Mouse (Mus musculus): ENCODE measurements at regions not wholly inside any gene's neighbourhood (a gene's known extent, or its start where the extent isn't known, plus 50 kb on each side); places are given as distances from the start of the nearest gene placed in this dataset.
A peak's percentile ranks its signal among the peaks of the same experiment; 100 is the strongest.

GRCm38 (mm10) chr10:44589352-44589751 lies 61.1 kb upstream of the Prdm1 start (continued):
- TF ChIP-seq SIN3A (IDR thresholded peaks at IDR 0.05; ENCODE audit: low read length) (no peak), HCFC1 (IDR thresholded peaks at IDR 0.05; ENCODE audit: low read depth, low read length) (no peak), RCOR1 (IDR thresholded peaks at IDR 0.05; ENCODE audit: low read depth, low read length) (no peak), ZKSCAN1 (IDR thresholded peaks at IDR 0.05; ENCODE audit: low read depth, low read length) (no peak), KAT2A (conservative IDR thresholded peaks at IDR 0.05; ENCODE audit: low read depth, low read length) (no peak)

DNA sequence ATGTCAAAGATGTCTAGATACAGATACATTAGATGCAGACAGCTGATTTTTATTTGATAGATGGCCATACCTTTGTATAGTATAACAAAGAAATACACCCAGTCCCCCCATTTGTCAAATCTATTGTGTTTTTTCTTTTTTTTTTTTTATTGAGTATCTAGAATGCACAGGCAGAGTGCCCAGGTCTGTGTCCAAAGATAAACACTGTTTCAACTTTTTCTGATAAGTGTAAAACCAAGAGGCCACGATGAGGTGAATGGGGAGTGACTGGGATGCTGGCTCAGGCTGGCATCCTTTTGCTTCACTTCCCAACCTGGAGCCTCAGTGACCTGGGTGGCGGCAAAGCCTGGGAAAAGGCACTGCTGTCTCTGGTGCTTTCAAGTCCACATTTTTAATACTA lies 54.4 kb upstream of the Prdm1 start:
- H3K27ac ChIP-seq (ENCODE audit: control insufficient read depth, low read depth, low read length) = no peak overlapping the region
- no peaks in the 10 kb centered on the region for H3K79me2 ChIP-seq (ENCODE audit: control insufficient read depth, insufficient read depth, low read length, poor library complexity)
- no peak overlapping the region for H3K9ac ChIP-seq (ENCODE audit: control insufficient read depth, low read depth, low read length, poor library complexity, severe bottlenecking)

More for the DNA sequence above, 54.4 kb upstream of the Prdm1 start:
- peak; percentile 17 for DNase-seq (ENCODE audit: low read depth, low spot score)
- Histone ChIP-seq H3K27me3 (ENCODE audit: control insufficient read depth in 1 of 2, insufficient read depth in 2 of 2, low read length in 2 of 2) (no peaks in the 10 kb centered on the region), H3K9me3 (replicated peaks; ENCODE audit: insufficient read depth, low read length) (no peaks in the 10 kb centered on the region), H3K36me3 (ENCODE audit: control insufficient read depth in 1 of 2, insufficient read depth in 2 of 2, low read length in 2 of 2) (peaks cover 0 to 4% of the 10 kb centered on the region in 2 experiments; a peak in 2 of 4 replicates), H3K4me3 (ENCODE audit: control insufficient read depth in 1 of 2, insufficient read depth in 1 of 2, low read depth in 2 of 2, low read length in 2 of 2) (no peak overlapping the region), H3K4me1 (ENCODE audit: control insufficient read depth in 1 of 2, insufficient read depth in 2 of 2, low read length in 2 of 2) (peaks cover 0 to 6% of the 10 kb centered on the region in 2 experiments; a peak in 2 of 4 replicates)
- TF ChIP-seq ELF1 (IDR thresholded peaks at IDR 0.05; ENCODE audit: low read depth, low read length) (no peak), EP300 (IDR thresholded peaks at IDR 0.05; ENCODE audit: low read depth in 1 of 2, low read length in 2 of 2) (peak; percentile 53 to 74), SIN3A (IDR thresholded peaks at IDR 0.05; ENCODE audit: low read length) (no peak), E2F4 (IDR thresholded peaks at IDR 0.05; ENCODE audit: borderline replicate concordance, low read depth, low read length) (no peak), ETS1 (IDR thresholded peaks at IDR 0.05; ENCODE audit: low read depth, low read length) (no peak), TCF12 (IDR thresholded peaks at IDR 0.05; ENCODE audit: low read depth, low read length) (peak; percentile 85), MAFK (IDR thresholded peaks at IDR 0.05; ENCODE audit: borderline replicate concordance, low read depth, low read length) (no peak), ZMIZ1 (IDR thresholded peaks at IDR 0.05; ENCODE audit: low read depth, low read length) (no peak), GATA1 (IDR thresholded peaks at IDR 0.05; ENCODE audit: low read depth, low read length) (peak; percentile 59), POLR2A (IDR thresholded peaks at IDR 0.05; ENCODE audit: control insufficient read depth in 1 of 2, insufficient read depth in 1 of 2, low read depth in 1 of 2, low read length in 2 of 2, poor library complexity in 1 of 2) (no peak), ZNF384 (IDR thresholded peaks at IDR 0.05; ENCODE audit: low read depth, low read length) (peak; percentile 85), TAL1 (IDR thresholded peaks at IDR 0.05; ENCODE audit: low read length) (peak; percentile 30)

Measured in MEL (cell line).